Mouse (Mus musculus) hindbrain, embryonic 13.5 days (tissue): Measurements from ENCODE around the gene Ptpre. TPM values are rescaled to one million over a fixed set of nuclear protein-coding genes. Genes with fewer than 3 reads are reported as not detected.
"Not testable (repeated sequence)": the region's sequence is repeated elsewhere in the genome, so short reads cannot be mapped to it uniquely, and the experiment has no call there.

Source experiments
- ATAC-seq: fragments of 200-750 bp; cut with Nextera tagmentation; 2 replicates; pipeline ENCODE4 v1.8.0; 2017; ENCODE audit warnings: moderate TSS enrichment; ENCODE audit not compliant: low FRiP score
- H3K27ac ChIP-seq: fragments of 300-500 bp; sonication (generic); 2 replicates; pipeline ENCODE4 v1.5.1; 2015; ENCODE audit warnings: inconsistent platforms, mild to moderate bottlenecking, moderate library complexity
- H3K27me3 ChIP-seq: fragments of 300-500 bp; sonication (generic); 2 replicates; pipeline ENCODE4 v1.6.1; 2015; ENCODE audit warnings: mild to moderate bottlenecking, inconsistent platforms
- H3K36me3 ChIP-seq: fragments of 300-500 bp; sonication (generic); 2 replicates; pipeline ENCODE4 v1.6.1; 2015; ENCODE audit warnings: mild to moderate bottlenecking, inconsistent platforms
- H3K4me1 ChIP-seq: fragments of 300-500 bp; sonication (generic); replicated peaks from 2 replicates; pipeline ENCODE4 v1.6.1; 2015; ENCODE audit warnings: inconsistent platforms
- H3K4me2 ChIP-seq: fragments of 300-500 bp; sonication (generic); 2 replicates; pipeline ENCODE4 v1.6.1; 2015; ENCODE audit warnings: inconsistent platforms, mild to moderate bottlenecking, moderate library complexity
- H3K4me3 ChIP-seq: fragments of 300-500 bp; sonication (generic); 2 replicates; pipeline ENCODE4 v1.5.1; 2015; ENCODE audit warnings: mild to moderate bottlenecking, inconsistent platforms
- H3K9ac ChIP-seq: fragments of 300-500 bp; sonication (generic); 2 replicates; pipeline ENCODE4 v1.6.1; 2015; ENCODE audit warnings: mild to moderate bottlenecking, inconsistent platforms
- H3K9me3 ChIP-seq: fragments of 300-500 bp; sonication (generic); 2 replicates; pipeline ENCODE4 v1.6.1; 2016; ENCODE audit warnings: inconsistent platforms
- WGBS: fragments of 180-500 bp; shearing (Covaris S2); methylation state at CpG from one replicate; pipeline ENCODE4 v1.1.7; 2015; 5-methylcytosine and 5-hydroxymethylcytosine counted together
- polyA plus RNA-seq: library from polyadenylated mRNA; unstranded; fragments of >200 nt; fragmentation: Nextera tagmentation; extraction: Ambion mirVana; gene quantifications from 2 replicates; pipeline ENCODE4 v1.2.1, GENCODE M21; 2015

Ptpre gene
- polyA plus RNA-seq, 1 experiment from 2014 or later, result 4.4 TPM

DNA sequence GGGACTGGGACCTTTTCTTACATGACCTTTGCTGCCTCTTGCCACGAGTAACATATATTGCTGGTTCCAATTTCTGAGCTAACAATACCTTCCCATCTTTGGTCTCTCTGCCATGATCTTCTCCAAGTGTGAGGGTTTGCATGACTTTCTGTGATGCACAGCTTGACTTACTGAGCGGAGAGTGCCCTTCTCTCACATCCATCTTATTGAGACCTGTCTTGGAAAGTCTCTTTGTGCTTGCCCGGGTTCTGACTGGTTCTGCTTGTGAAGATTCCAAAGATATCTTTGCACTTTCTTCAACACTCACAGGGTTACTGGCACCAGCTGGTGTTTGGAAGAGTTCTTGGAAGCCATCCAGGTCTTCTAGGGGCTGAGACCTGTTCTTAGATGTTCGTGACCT, 158.8 kb downstream of the Ptpre start:
- no peak for ATAC-seq
- H3K4me1 ChIP-seq, result no peaks in the 10 kb centered on the region
- H3K9ac ChIP-seq, result no peak overlapping the region
- H3K27me3 ChIP-seq, result no peaks in the 10 kb centered on the region
- no peak overlapping the region for H3K27ac ChIP-seq
- H3K36me3 ChIP-seq, result peaks cover 14% of the 10 kb centered on the region; the same call in 1 of the 2 replicates
- no peak overlapping the region for H3K4me2 ChIP-seq
- WGBS, result 92% methylated on average over 4 of the region's 4 CpGs
- H3K4me3 ChIP-seq, result no peak overlapping the region
- no peaks in the 10 kb centered on the region for H3K9me3 ChIP-seq

GRCm38 (mm10) chr7:135697021-135697740, 159.9 kb downstream of the Ptpre start:
- not testable (repeated sequence) for H3K27ac ChIP-seq, H3K9ac ChIP-seq, H3K4me3 ChIP-seq, H3K9me3 ChIP-seq, H3K4me2 ChIP-seq, H3K4me1 ChIP-seq, H3K27me3 ChIP-seq, ATAC-seq
- WGBS, result 92% methylated on average over 5 of the region's 5 CpGs
- peaks cover 10% of the 10 kb centered on the region; the same call in 1 of the 2 replicates for H3K36me3 ChIP-seq

- Histone ChIP-seq H3K9ac (no peak overlapping the region), H3K4me1 (no peaks in the 10 kb centered on the region), H3K4me2 (no peak overlapping the region), H3K36me3 (peaks cover 10% of the 10 kb centered on the region; the same call in 1 of the 2 replicates), H3K4me3 (no peak overlapping the region), H3K27me3 (no peaks in the 10 kb centered on the region), H3K9me3 (no peaks in the 10 kb centered on the region), H3K27ac (no peak overlapping the region)
- ATAC-seq, result no peak
- WGBS, result 94% methylated on average over 2 of the region's 2 CpGs
These were observed 161.1 kb downstream of the Ptpre start for GRCm38 (mm10) chr7:135698362-135698761.

DNA sequence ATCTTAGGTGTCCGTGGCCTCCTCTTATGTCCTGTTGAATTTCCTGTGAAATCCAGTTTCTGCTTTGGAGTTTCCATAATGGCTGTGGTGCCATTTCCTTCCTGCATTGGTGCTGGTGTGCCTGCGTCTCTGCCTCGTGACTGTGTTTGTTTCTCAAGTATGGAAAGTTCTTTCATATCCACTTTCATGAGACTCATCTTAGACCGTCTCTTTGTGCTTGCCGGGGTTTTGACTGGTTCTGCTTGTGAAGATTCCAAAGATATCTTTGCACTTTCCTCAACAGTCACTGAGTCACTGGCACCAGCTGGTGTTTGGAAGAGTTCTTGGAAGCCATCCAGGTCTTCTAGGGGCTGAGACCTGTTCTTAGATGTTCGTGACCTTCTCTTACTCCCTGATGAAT, 162.1 kb downstream of the Ptpre start:
- H3K9me3 ChIP-seq, H3K27ac ChIP-seq, H3K9ac ChIP-seq, H3K4me2 ChIP-seq, H3K4me1 ChIP-seq, H3K4me3 ChIP-seq, H3K27me3 ChIP-seq, ATAC-seq: not testable (repeated sequence)
- peaks cover 10% of the 10 kb centered on the region; the same call in 1 of the 2 replicates for H3K36me3 ChIP-seq
- WGBS, result 93% methylated on average over 6 of the region's 6 CpGs

GRCm38 (mm10) chr7:135703600-135704148, 166.4 kb downstream of the Ptpre start:
- H3K9ac ChIP-seq, result no peak overlapping the region
- WGBS, result 94% methylated on average over 9 of the region's 9 CpGs

DNA sequence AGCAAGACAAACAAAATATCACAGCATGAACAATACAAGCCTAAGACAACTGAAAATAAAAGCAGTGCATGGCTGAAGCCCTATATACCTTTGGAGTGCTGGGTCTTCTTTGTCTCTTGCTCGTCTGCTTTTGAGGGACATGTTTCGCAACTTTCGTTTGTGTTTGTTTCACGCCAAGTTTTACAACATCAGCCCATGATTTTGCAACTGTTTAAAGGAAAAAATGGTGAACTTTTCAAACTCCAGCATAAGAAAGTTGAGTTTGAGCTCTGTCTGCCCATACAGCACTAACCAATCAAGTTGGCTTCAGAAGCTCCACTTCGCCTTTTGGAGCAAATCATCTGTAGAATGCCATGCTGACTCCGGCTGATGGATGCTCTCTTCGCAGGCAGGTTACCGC, 167.0 kb downstream of the Ptpre start:
- Histone ChIP-seq H3K27me3 (no peaks in the 10 kb centered on the region), H3K9me3 (no peaks in the 10 kb centered on the region), H3K4me2 (no peak overlapping the region), H3K36me3 (peaks cover 9% of the 10 kb centered on the region; the same call in 1 of the 2 replicates), H3K9ac (no peak overlapping the region), H3K4me3 (no peak overlapping the region), H3K27ac (no peak overlapping the region), H3K4me1 (no peaks in the 10 kb centered on the region)
- WGBS, result 93% methylated on average over 8 of the region's 8 CpGs
- ATAC-seq, result no peak

More at GRCm38 (mm10) chr7:135703600-135704148, 166.4 kb downstream of the Ptpre start:
- no peak overlapping the region for H3K4me3 ChIP-seq
- H3K4me1 ChIP-seq, result no peaks in the 10 kb centered on the region
- no peak for ATAC-seq
- peaks cover 11% of the 10 kb centered on the region for H3K36me3 ChIP-seq
- H3K9me3 ChIP-seq, result no peaks in the 10 kb centered on the region
- no peaks in the 10 kb centered on the region for H3K27me3 ChIP-seq
- no peak overlapping the region for H3K27ac ChIP-seq
- H3K4me2 ChIP-seq, result no peak overlapping the region

DNA sequence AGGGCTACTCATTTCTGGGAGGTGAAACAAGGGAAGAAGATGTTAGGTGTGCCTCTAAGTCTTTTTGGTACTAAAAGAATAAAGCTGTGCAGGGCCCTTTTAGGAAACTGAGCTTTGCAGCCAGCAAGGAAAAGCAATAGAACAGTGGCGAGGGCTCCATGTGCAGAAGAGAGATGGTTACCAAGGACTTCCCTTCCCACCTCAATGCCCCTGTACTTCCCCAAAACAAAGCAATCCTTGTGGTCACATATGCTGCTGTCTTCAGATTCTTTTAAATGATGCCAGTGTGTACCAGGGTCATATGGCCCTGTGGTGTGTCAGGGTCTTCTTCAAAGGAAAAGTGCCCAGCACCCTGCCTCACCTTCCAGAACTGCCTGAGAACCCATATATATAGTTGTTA, 167.8 kb downstream of the Ptpre start:
- H3K4me1 ChIP-seq, result no peaks in the 10 kb centered on the region
- 94% methylated on average over 1 of the region's 1 CpGs for WGBS
- H3K4me2 ChIP-seq, result no peak overlapping the region
- no peak overlapping the region for H3K9ac ChIP-seq
- H3K27ac ChIP-seq, result no peak overlapping the region
- no peak overlapping the region for H3K4me3 ChIP-seq
- no peak for ATAC-seq
- no peaks in the 10 kb centered on the region for H3K9me3 ChIP-seq
- peaks cover 9% of the 10 kb centered on the region; the same call in 1 of the 2 replicates for H3K36me3 ChIP-seq
- H3K27me3 ChIP-seq, result no peaks in the 10 kb centered on the region

DNA sequence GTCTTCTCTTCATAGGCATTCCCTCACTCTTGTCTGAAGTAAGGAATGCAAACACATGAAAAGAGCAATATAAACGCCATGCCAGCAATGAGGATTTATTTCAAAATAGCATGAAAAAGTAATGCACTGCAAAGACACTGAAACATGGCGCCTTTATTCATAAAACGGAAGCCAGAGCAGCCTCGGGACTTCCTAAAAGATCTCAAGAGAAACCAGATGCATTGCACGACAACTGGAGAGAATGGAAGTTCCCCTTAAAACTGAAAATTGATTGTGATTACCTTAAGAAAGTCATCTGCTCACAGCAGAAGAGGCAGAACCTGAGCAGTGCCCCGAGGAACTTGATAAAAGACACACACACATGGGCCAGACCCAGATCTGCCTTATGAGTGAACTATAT, 168.5 kb downstream of the Ptpre start:
- no peak overlapping the region for H3K4me2 ChIP-seq
- H3K9ac ChIP-seq, result no peak overlapping the region
- no peaks in the 10 kb centered on the region for H3K9me3 ChIP-seq
- H3K4me3 ChIP-seq, result no peak overlapping the region
- H3K4me1 ChIP-seq, result no peaks in the 10 kb centered on the region
- H3K36me3 ChIP-seq, result peaks cover 9% of the 10 kb centered on the region; the same call in 1 of the 2 replicates
- whole genome bisulfite sequencing, result 94% methylated on average over 6 of the region's 6 CpGs
- ATAC-seq, result no peak
- no peaks in the 10 kb centered on the region for H3K27me3 ChIP-seq
- no peak overlapping the region for H3K27ac ChIP-seq

- WGBS, result 86% methylated on average over 2 of the region's 2 CpGs
- no peak for ATAC-seq
- Histone ChIP-seq H3K9ac (no peak overlapping the region), H3K4me2 (no peak overlapping the region), H3K36me3 (peaks cover 8% of the 10 kb centered on the region; the same call in 1 of the 2 replicates), H3K27ac (no peak overlapping the region), H3K4me1 (peaks cover 12% of the 10 kb centered on the region), H3K27me3 (no peaks in the 10 kb centered on the region), H3K9me3 (no peaks in the 10 kb centered on the region), H3K4me3 (no peak overlapping the region)
These were observed 173.4 kb downstream of the Ptpre start for GRCm38 (mm10) chr7:135710702-135711101.

DNA sequence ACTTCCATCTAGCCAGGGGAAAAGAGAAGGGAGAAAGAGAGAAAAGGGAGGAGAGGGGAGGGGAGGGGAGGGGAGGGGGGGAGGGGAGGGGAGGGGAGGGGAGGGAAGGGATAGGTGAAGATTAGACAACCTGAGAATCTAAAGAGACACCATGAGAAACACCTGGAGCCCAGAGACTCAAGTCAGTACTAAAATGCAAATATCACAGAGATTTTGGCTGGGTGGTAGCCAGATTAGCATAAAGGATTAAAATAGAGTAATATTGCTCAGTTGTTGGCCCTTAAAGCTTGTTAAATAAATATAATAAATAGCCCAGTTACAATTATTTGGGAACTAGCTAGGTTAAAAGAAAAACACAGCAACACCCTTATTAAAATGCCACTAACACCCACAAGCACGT, 175.3 kb downstream of the Ptpre start:
- no peaks in the 10 kb centered on the region for H3K27me3 ChIP-seq
- H3K27ac ChIP-seq, result no peak overlapping the region
- H3K9ac ChIP-seq, result no peak overlapping the region
- H3K9me3 ChIP-seq, result no peaks in the 10 kb centered on the region
- no peaks in the 10 kb centered on the region for H3K36me3 ChIP-seq
- 85% methylated on average over 1 of the region's 1 CpGs for WGBS
- ATAC-seq, result no peak
- H3K4me3 ChIP-seq, result no peak overlapping the region
- H3K4me2 ChIP-seq, result no peak overlapping the region
- H3K4me1 ChIP-seq, result peaks cover 19% of the 10 kb centered on the region

DNA sequence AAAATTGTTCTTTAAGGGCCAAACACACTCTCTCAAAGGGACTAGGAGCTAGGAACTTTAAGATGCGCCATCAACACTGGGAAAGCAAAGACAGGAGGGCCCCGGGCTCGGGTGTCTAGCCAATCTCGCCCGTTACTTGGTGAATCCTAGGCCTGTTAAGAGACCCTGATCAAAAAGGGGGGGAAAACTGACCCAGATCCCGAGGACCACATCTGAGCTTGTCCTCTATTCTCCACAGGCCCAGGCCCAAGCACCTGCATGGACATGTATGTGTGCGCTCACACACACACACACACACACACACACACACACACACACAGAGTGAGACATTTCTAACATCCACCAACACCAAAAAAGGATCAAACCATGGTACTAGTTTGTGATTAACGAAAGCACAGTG, 176.0 kb downstream of the Ptpre start:
- no peaks in the 10 kb centered on the region for H3K36me3 ChIP-seq
- H3K9ac ChIP-seq, result no peak overlapping the region
- no peaks in the 10 kb centered on the region for H3K9me3 ChIP-seq
- H3K4me1 ChIP-seq, result peaks cover 19% of the 10 kb centered on the region
- no peak for ATAC-seq
- H3K27ac ChIP-seq, result no peak overlapping the region
- peak overlapping the region; percentile 43; the same call in 1 of the 2 replicates for H3K4me2 ChIP-seq
- 77% methylated on average over 8 of the region's 8 CpGs for WGBS
- H3K4me3 ChIP-seq, result no peak overlapping the region; the same call in 1 of the 2 replicates
- H3K27me3 ChIP-seq, result no peaks in the 10 kb centered on the region

GRCm38 (mm10) chr7:135715166-135715565, 177.9 kb downstream of the Ptpre start:
- Histone ChIP-seq H3K4me1 (peaks cover 19% of the 10 kb centered on the region), H3K4me2 (peak overlapping the region; percentile 99), H3K36me3 (no peaks in the 10 kb centered on the region), H3K27ac (no peak overlapping the region), H3K27me3 (no peaks in the 10 kb centered on the region), H3K9me3 (no peaks in the 10 kb centered on the region), H3K4me3 (peak overlapping the region; percentile 79), H3K9ac (peak overlapping the region; percentile 74)
- ATAC-seq, result no peak
- WGBS, result 5% methylated on average over 7 of the region's 7 CpGs
